Mouse (Mus musculus) embryonic fibroblast, embryonic 13.5 days (primary cell): Measurements from ENCODE around the gene Snx12.

Experiments
- CTCF ChIP-seq: IDR thresholded peaks from 2 replicates; pipeline ENCODE4 v1.5.1; 2011; ENCODE audit warnings: mild to moderate bottlenecking, control low read depth, low read length, moderate library complexity, borderline replicate concordance; ENCODE audit not compliant: insufficient read depth
- POLR2A ChIP-seq: IDR thresholded peaks from 2 replicates; pipeline ENCODE4 v1.6.1; 2011; ENCODE audit warnings: low read depth, mild to moderate bottlenecking, control low read depth, low read length, moderate library complexity

DNA sequence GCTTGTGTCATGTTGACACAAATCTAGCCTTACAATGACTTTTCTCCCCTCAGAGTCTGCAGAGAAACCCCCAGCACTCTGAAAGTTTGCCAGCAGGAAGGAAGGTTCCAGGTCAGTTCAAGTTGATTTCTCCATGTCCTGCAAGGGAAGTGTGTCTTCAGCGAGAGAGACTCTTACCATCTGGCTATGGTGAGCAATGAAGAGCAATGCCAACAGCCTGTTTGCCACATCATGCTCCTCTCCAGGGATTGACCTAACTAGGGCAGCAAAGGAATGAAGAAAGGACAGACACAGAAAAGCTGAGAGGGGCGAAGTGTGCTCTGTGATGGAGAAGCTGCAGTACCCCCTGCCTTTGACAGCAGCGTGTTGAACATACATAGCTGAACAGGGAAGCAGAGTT lies 59.8 kb downstream of the Snx12 start:
- no peak for TF ChIP-seq CTCF
- TF ChIP-seq POLR2A = no peak
